Mouse (Mus musculus) liver, embryonic 12.5 days (tissue): Measurements from ENCODE around the gene Akap13. TPM values are rescaled to one million over a fixed set of nuclear protein-coding genes. Genes with fewer than 3 reads are reported as not detected.

Source experiments
- ATAC-seq: fragments of 200-750 bp; cut with Nextera tagmentation; 2 replicates; pipeline ENCODE4 v1.8.0; 2017; ENCODE audit warnings: moderate number of reproducible peaks, mild to moderate bottlenecking, moderate library complexity
- H3K27ac ChIP-seq: fragments of 300-500 bp; sonication (generic); 2 replicates; pipeline ENCODE4 v1.5.1; 2016; ENCODE audit warnings: mild to moderate bottlenecking
- H3K27me3 ChIP-seq: fragments of 300-500 bp; sonication (generic); replicated peaks from 2 replicates; pipeline ENCODE4 v1.6.1; 2016; ENCODE audit warnings: mild to moderate bottlenecking, moderate library complexity
- H3K36me3 ChIP-seq: fragments of 300-500 bp; sonication (generic); 2 replicates; pipeline ENCODE4 v1.6.1; 2016; ENCODE audit warnings: mild to moderate bottlenecking, moderate library complexity
- H3K4me1 ChIP-seq: fragments of 300-500 bp; sonication (generic); 2 replicates; pipeline ENCODE4 v1.6.1; 2016
- H3K4me2 ChIP-seq: fragments of 300-500 bp; sonication (generic); 2 replicates; pipeline ENCODE4 v1.6.1; 2016; ENCODE audit warnings: mild to moderate bottlenecking, moderate library complexity
- H3K4me3 ChIP-seq: fragments of 300-500 bp; sonication (generic); 2 replicates; pipeline ENCODE4 v1.5.1; 2016; ENCODE audit warnings: mild to moderate bottlenecking, moderate library complexity
- H3K9ac ChIP-seq: fragments of 300-500 bp; sonication (generic); 2 replicates; pipeline ENCODE4 v1.6.1; 2016; ENCODE audit warnings: mild to moderate bottlenecking, moderate library complexity
- H3K9me3 ChIP-seq: fragments of 300-500 bp; sonication (generic); replicated peaks from 2 replicates; pipeline ENCODE4 v1.6.1; 2016; ENCODE audit warnings: mild to moderate bottlenecking, moderate library complexity
- WGBS: fragments of 180-500 bp; shearing (Covaris S2); methylation state at CpG from one replicate; pipeline ENCODE4 v1.1.7; 2016; ENCODE audit not compliant: insufficient replicate concordance; 5-methylcytosine and 5-hydroxymethylcytosine counted together
- polyA plus RNA-seq: library from polyadenylated mRNA; unstranded; fragments of >200 nt; fragmentation: Nextera tagmentation; extraction: Ambion mirVana; gene quantifications from 2 replicates; pipeline ENCODE4 v1.2.1, GENCODE M21; 2016

Gene Akap13
- polyA plus RNA-seq, 1 experiment from 2014 or later: 37.9 TPM

GRCm38 (mm10) chr7:75499271-75499670, 43.9 kb downstream of the Akap13 start:
- no peaks in the 10 kb centered on the region for H3K27me3 ChIP-seq
- H3K27ac ChIP-seq: no peak overlapping the region
- WGBS: 80% methylated on average over 7 of the region's 7 CpGs
- no peak for ATAC-seq
- 0 out of 2 replicates have a peak, but pooled peaks cover 17% of the 10 kb centered on the region for H3K4me1 ChIP-seq
- H3K36me3 ChIP-seq: no peaks in the 10 kb centered on the region
- no peak overlapping the region for H3K4me2 ChIP-seq
- H3K9ac ChIP-seq: no peak overlapping the region
- no peak overlapping the region for H3K4me3 ChIP-seq
- H3K9me3 ChIP-seq: no peaks in the 10 kb centered on the region

GRCm38 (mm10) chr7:75500164-75500563, 44.8 kb downstream of the Akap13 start:
- Histone ChIP-seq H3K4me2 (no peak overlapping the region), H3K9me3 (no peaks in the 10 kb centered on the region), H3K27ac (no peak overlapping the region), H3K27me3 (no peaks in the 10 kb centered on the region), H3K4me1 (0 out of 2 replicates have a peak, but pooled peaks cover 17% of the 10 kb centered on the region), H3K36me3 (no peaks in the 10 kb centered on the region), H3K4me3 (no peak overlapping the region), H3K9ac (no peak overlapping the region)
- ATAC-seq: no peak
- WGBS: 73% methylated on average over 4 of the region's 4 CpGs

- H3K4me2 ChIP-seq: no peak overlapping the region
- H3K4me1 ChIP-seq: 0 out of 2 replicates have a peak, but pooled peaks cover 16% of the 10 kb centered on the region
- ATAC-seq: no peak
- no peak overlapping the region for H3K27ac ChIP-seq
- H3K36me3 ChIP-seq: no peaks in the 10 kb centered on the region
- H3K9me3 ChIP-seq: no peaks in the 10 kb centered on the region
- H3K27me3 ChIP-seq: no peaks in the 10 kb centered on the region
- WGBS: 72% methylated on average over 4 of the region's 4 CpGs
- no peak overlapping the region for H3K4me3 ChIP-seq
- H3K9ac ChIP-seq: no peak overlapping the region
Observed at GRCm38 (mm10) chr7:75500793-75501192, 45.5 kb downstream of the Akap13 start.

- Histone ChIP-seq H3K4me3 (no peak overlapping the region), H3K36me3 (no peaks in the 10 kb centered on the region), H3K27me3 (no peaks in the 10 kb centered on the region), H3K9ac (no peak overlapping the region), H3K4me2 (no peak overlapping the region), H3K27ac (no peak overlapping the region), H3K9me3 (no peaks in the 10 kb centered on the region), H3K4me1 (0 out of 2 replicates have a peak, but pooled peaks cover 6% of the 10 kb centered on the region)
- ATAC-seq: no peak
- 21% methylated on average over 2 of the region's 2 CpGs for WGBS
Observed at GRCm38 (mm10) chr7:75504524-75504923, 49.2 kb downstream of the Akap13 start.

GRCm38 (mm10) chr7:75506628-75507027, 51.3 kb downstream of the Akap13 start:
- 67% methylated on average over 4 of the region's 4 CpGs for WGBS
- no peaks in the 10 kb centered on the region for H3K36me3 ChIP-seq
- no peaks in the 10 kb centered on the region for H3K9me3 ChIP-seq
- no peak overlapping the region for H3K4me2 ChIP-seq
- no peaks in the 10 kb centered on the region for H3K4me1 ChIP-seq
- no peaks in the 10 kb centered on the region for H3K27me3 ChIP-seq
- H3K4me3 ChIP-seq: no peak overlapping the region
- H3K27ac ChIP-seq: no peak overlapping the region
- no peak overlapping the region for H3K9ac ChIP-seq
- no peak for ATAC-seq

GRCm38 (mm10) chr7:75509085-75509873, 53.9 kb downstream of the Akap13 start:
- H3K4me1 ChIP-seq: no peaks in the 10 kb centered on the region
- no peaks in the 10 kb centered on the region for H3K9me3 ChIP-seq
- H3K36me3 ChIP-seq: no peaks in the 10 kb centered on the region
- no peak overlapping the region for H3K27ac ChIP-seq
- H3K27me3 ChIP-seq: no peaks in the 10 kb centered on the region
- no peak overlapping the region for H3K4me3 ChIP-seq
- no peak overlapping the region for H3K9ac ChIP-seq
- WGBS: 62% methylated on average over 5 of the region's 5 CpGs
- ATAC-seq: no peak
- no peak overlapping the region for H3K4me2 ChIP-seq

GRCm38 (mm10) chr7:75515472-75515871, 60.1 kb downstream of the Akap13 start:
- WGBS: 66% methylated on average over 6 of the region's 6 CpGs
- no peaks in the 10 kb centered on the region for H3K9me3 ChIP-seq
- H3K27ac ChIP-seq: no peak overlapping the region
- no peak overlapping the region for H3K4me3 ChIP-seq
- ATAC-seq: no peak
- H3K9ac ChIP-seq: no peak overlapping the region
- H3K4me2 ChIP-seq: no peak overlapping the region
- H3K36me3 ChIP-seq: no peaks in the 10 kb centered on the region
- 0 out of 2 replicates have a peak, but pooled peaks cover 5% of the 10 kb centered on the region for H3K4me1 ChIP-seq
- no peaks in the 10 kb centered on the region for H3K27me3 ChIP-seq

GRCm38 (mm10) chr7:75516716-75517619, 61.6 kb downstream of the Akap13 start:
- WGBS: 75% methylated on average over 14 of the region's 14 CpGs
- no peaks in the 10 kb centered on the region for H3K9me3 ChIP-seq
- no peak overlapping the region for H3K4me2 ChIP-seq
- H3K4me3 ChIP-seq: no peak overlapping the region
- 0 out of 2 replicates have a peak, but pooled peaks cover 5% of the 10 kb centered on the region for H3K4me1 ChIP-seq
- no peak overlapping the region for H3K9ac ChIP-seq
- ATAC-seq: no peak
- no peaks in the 10 kb centered on the region for H3K27me3 ChIP-seq
- no peak overlapping the region for H3K27ac ChIP-seq
- H3K36me3 ChIP-seq: no peaks in the 10 kb centered on the region

GRCm38 (mm10) chr7:75520531-75520930, 65.2 kb downstream of the Akap13 start:
- ATAC-seq: no peak
- Histone ChIP-seq H3K36me3 (no peaks in the 10 kb centered on the region), H3K27ac (no peak overlapping the region), H3K9ac (no peak overlapping the region), H3K4me1 (peaks cover 17% of the 10 kb centered on the region), H3K4me2 (no peak overlapping the region), H3K27me3 (no peaks in the 10 kb centered on the region), H3K9me3 (no peaks in the 10 kb centered on the region), H3K4me3 (no peak overlapping the region)
- WGBS: 72% methylated on average over 6 of the region's 6 CpGs

- WGBS: 69% methylated on average over 3 of the region's 3 CpGs
- Histone ChIP-seq H3K36me3 (no peaks in the 10 kb centered on the region), H3K4me3 (no peak overlapping the region), H3K9ac (no peak overlapping the region), H3K9me3 (no peaks in the 10 kb centered on the region), H3K27me3 (no peaks in the 10 kb centered on the region), H3K4me2 (no peak overlapping the region), H3K4me1 (peaks cover 17% of the 10 kb centered on the region), H3K27ac (no peak overlapping the region)
- no peak for ATAC-seq
Observed at GRCm38 (mm10) chr7:75521199-75521598, 65.9 kb downstream of the Akap13 start.

- no peaks in the 10 kb centered on the region for H3K9me3 ChIP-seq
- H3K4me2 ChIP-seq: no peak overlapping the region
- H3K27me3 ChIP-seq: no peaks in the 10 kb centered on the region
- WGBS: 63% methylated on average over 3 of the region's 3 CpGs
- no peak for ATAC-seq
- H3K36me3 ChIP-seq: no peaks in the 10 kb centered on the region
- H3K9ac ChIP-seq: no peak overlapping the region
- H3K4me3 ChIP-seq: no peak overlapping the region
- peaks cover 13% of the 10 kb centered on the region for H3K4me1 ChIP-seq
- no peak overlapping the region for H3K27ac ChIP-seq
Observed at GRCm38 (mm10) chr7:75522226-75522625, 66.9 kb downstream of the Akap13 start.
